Mouse (Mus musculus) fibroblast of lung, adult 2 months (primary cell): ENCODE data around the gene Mosmo.
"Not testable (repeated sequence)": the region's sequence is repeated elsewhere in the genome, so short reads cannot be mapped to it uniquely, and the experiment has no call there.

Source experiments
- DNase-seq: peaks from one replicate; pipeline ENCODE4 v3.0.0-alpha.2; 2011; ENCODE audit warnings: low read depth

The Mosmo gene

DNA sequence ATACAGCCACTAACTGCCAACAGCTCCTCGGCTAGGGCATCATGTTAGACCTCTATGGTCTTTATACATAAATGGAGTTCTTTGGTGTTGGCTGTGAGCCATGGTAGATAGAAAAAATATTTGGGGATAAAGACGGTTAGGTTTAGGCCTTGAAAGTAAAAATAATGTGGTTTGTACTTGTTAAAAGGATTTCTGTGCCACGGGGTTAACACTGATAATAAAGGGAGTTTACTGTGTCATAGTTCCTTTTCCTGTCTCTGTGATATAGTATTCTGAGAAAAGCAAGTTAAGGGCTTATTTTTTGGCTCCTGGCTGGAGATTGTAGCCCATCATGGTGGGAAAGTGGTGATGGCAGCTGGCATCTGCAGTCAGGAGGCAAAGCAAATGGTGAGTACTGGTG lies 26.5 kb downstream of the Mosmo start:
- no peak for DNase-seq

- no peak for DNase-seq
These were observed 34.7 kb downstream of the Mosmo start for GRCm38 (mm10) chr7:120712071-120712470.

DNA sequence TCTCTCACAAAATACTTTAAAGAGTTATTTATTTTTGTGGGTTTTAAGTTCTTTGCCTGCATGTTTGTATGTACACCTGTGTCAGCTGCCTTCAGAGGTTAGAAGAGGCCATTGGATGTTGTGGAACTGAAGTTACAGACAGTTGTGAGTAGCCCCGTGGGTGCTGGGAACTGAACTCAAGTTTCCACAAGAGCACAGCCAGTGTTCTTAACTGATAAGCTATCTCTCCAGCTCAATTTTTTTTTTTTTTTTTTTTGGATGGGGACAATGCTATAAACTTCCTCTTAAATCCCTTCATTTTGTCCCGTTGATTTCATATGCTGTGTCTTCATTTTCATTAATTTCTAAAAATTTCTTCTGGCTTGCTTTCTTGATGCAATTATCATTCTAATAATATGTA lies 35.8 kb downstream of the Mosmo start:
- DNase-seq: no peak

- not testable (repeated sequence) for DNase-seq
These were observed 36.5 kb downstream of the Mosmo start for GRCm38 (mm10) chr7:120713951-120714350.

- DNase-seq: peak; percentile 59
These were observed 39.8 kb downstream of the Mosmo start for GRCm38 (mm10) chr7:120717261-120717660.

GRCm38 (mm10) chr7:120721051-120721450 lies 43.6 kb downstream of the Mosmo start:
- no peak for DNase-seq

DNA sequence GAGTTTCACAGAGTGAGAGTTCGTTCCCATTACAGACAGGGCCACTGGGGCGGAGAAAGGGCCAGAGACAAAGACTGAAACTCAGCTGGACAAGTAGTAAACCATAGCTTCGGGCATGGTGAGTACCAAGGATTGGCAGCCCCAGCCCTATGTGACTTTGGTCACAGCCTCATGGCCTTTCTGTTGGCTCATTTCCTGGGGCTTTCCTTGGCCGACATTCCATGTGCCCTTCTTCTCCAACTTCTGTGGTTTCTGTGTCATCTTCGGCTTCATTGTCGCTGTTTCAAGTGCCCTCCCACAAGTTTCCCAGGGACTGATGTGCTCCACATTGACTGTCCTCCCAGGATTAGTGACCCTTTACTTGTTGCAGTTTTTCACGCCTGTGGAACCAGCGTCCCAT lies 44.0 kb downstream of the Mosmo start:
- no peak for DNase-seq

- no peak for DNase-seq
These were observed 44.6 kb downstream of the Mosmo start for GRCm38 (mm10) chr7:120722063-120722462.

- no peak for DNase-seq
These were observed 45.4 kb downstream of the Mosmo start for GRCm38 (mm10) chr7:120722839-120723278.

- DNase-seq: no peak
These were observed 50.2 kb downstream of the Mosmo start for GRCm38 (mm10) chr7:120727581-120727980.

- no peak for DNase-seq
These were observed 52.2 kb downstream of the Mosmo start for GRCm38 (mm10) chr7:120729635-120730034.

DNA sequence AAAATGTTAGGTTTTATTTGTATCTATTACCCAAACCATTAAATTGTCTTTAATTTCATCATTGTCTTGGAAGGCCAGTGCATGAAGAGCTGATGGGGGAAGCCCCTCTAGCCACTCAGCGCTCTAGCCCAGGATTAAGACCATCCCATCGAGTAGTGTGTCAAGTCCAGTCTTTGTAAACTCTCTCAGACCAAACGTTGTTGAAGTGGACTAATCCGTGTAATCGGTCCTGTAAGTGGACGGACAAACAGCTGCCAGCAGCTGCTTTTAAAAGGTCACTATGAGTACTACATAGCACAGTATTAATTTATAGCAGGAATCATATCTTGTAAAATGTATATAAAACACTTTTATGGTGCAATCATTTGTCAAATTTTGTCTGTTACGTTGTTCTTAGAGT lies 55.5 kb downstream of the Mosmo start:
- no peak for DNase-seq

DNA sequence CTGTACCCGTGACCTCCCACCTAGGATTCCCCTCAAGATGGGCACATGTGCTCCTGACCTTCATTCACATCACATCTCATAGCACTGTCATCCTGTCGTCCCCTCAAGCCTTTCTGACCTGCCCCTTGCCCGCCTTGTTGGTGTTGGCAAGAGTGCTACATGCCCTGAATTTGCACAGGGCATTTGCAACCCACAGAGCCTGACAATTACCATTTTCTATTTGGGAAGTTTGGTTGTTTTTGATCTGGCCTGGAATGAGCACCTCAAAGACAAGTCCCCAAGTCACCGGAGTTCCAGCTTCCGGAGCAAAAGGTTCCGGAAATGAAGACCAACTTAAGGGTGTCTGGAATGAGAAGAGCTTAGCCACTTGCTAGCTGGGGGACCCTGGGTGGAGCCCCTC lies 61.6 kb downstream of the Mosmo start, which contains the start of gene Vwa3a:
Gene Vwa3a, plus strand, starts transcription at position 301 of the 400 bp plus-strand sequence.
- DNase-seq: no peak

DNA sequence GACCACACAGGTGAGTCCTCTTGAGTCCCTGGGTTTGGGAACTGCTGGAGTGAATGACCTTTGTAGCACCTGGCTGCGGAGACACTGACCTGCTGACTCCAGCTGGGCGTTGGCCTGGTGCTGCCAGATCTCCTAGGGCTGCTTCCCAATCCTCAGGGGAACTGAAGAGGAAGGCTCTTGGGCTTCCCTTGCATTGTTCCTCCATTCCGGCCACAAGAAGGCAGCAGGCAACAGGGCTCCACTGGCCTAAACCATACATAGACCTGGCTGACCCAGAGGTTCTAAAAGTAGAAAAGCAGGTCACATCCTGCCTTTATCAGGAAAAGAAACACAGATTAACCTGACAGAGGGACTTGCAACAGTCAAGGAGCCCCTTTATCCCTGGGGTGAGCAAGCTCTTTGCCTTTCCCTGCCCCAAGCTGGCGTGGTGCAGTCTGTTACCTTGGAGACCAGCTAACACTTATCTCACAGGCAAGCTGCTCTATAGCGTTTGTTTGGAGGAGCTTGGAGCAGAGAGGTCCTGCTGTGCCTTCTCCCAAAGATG lies 62.2 kb downstream of the Mosmo start:
- DNase-seq: no peak

- no peak for DNase-seq
These were observed 66.2 kb downstream of the Mosmo start for GRCm38 (mm10) chr7:120743366-120744351.

- no peak for DNase-seq
These were observed 67.2 kb downstream of the Mosmo start for GRCm38 (mm10) chr7:120744606-120745005.

DNA sequence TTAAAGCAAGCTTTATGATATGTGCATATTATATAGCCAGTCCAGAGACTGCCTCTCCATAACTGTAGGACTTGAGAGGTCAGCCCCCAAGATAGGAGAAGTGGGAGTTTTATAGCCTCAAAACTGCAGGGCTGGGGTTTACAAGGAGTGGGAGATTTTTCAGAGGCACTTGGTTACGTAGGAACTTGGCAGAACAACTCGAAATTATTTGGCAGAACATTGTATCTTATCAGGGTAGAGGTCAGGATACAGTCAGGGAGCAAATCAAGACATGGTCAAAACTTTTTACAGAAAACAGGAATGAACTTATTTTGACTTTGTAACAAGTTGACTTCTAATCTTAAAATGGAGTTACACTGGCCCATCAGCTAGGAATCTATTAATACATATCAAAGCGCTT lies 68.6 kb downstream of the Mosmo start:
- no peak for DNase-seq

DNA sequence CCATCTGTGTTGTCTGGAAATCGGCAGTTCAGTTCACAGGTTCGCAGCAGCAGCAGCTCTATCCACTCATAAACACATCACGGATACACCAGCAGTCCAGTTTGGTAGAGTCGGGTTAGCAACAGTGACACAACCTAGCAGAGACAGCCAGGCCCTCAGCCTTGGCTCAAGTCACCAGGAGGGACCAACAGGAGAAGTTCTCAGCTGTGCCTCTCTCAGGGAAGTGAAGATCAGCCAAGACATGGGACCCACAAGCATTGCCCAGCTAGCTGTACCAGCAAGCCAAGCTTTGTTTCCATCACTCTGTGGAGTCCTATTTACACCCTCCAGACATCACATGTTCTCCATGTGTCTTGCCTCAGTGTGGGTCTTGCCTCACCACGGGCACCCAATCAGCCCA lies 69.4 kb downstream of the Mosmo start:
- DNase-seq: no peak

DNA sequence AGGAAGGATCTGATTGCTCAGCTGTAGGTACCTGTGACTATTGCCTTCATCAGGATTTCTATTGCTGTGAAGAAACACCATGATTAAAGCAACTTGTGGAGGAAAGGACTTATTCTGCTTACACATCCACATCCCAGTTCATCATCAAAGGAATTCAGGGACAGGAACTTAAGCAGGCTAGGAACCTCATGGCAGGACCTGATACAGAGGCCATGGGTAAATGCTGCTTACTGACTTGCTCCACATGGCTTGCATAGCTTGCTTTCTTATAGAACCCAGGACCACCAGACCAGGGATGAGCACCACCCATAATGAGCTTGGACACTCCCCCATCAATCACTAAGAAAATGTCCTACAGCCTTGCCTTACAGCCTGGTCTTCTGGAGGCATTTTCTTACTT lies 71.1 kb downstream of the Mosmo start:
- DNase-seq: no peak

DNA sequence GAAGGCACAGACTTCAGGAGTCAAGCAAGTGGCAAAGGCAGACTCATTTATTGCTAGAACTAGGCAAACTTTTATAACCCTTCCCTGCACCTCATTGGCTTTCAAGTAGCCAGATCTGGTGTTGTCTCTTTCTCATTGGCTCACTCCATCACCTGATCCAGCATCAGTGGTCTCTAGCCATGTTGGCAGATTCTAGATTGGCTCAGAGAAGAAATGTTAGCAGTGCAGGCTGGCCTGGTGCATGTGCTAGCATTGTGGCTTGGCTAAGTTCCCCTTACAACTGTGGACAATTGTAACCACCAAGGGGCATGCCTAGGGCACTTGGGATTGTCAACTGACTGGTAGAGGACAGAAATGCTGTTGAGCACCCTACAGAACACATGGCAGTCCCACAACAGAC lies 73.9 kb downstream of the Mosmo start:
- no peak for DNase-seq

GRCm38 (mm10) chr7:120751906-120752305 lies 74.5 kb downstream of the Mosmo start:
- peak; percentile 51 for DNase-seq

DNA sequence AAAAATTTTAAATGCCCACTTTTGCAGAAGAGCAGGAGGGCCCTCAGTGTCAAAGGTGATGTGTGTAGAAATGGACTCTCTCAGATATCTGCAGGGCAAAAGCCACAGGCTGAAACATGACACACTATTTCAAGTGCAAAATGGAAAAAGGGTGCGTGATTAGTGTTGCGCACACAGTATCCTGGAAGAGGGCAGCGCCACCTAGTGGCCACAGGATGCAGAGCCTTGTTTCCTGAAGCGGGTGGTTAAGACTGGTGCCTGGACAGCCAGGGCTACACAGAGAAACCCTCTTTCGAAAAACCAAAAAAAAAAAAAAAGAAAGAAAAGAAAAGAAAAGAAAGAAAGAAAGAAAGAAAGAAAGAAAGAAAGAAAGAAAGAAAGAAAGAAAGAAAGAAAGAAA lies 77.3 kb downstream of the Mosmo start:
- DNase-seq: peak; percentile 54

GRCm38 (mm10) chr7:120767369-120767768 lies 90.0 kb downstream of the Mosmo start:
- DNase-seq: no peak
